Mouse (Mus musculus) retina, postnatal 7 days (tissue): ENCODE measurements at regions not wholly inside any gene's neighbourhood (a gene's known extent, or its start where the extent isn't known, plus 50 kb on each side); places are given as distances from the start of the nearest gene placed in this dataset.

Source experiments
- DNase-seq: peaks from one replicate; pipeline ENCODE4 v3.0.0-alpha.2; 2012; ENCODE audit warnings: low read depth, low spot score

- DNase-seq, result no peak
These were observed 94.9 kb upstream of the Bmper start for GRCm38 (mm10) chr9:23128018-23128369.

DNA sequence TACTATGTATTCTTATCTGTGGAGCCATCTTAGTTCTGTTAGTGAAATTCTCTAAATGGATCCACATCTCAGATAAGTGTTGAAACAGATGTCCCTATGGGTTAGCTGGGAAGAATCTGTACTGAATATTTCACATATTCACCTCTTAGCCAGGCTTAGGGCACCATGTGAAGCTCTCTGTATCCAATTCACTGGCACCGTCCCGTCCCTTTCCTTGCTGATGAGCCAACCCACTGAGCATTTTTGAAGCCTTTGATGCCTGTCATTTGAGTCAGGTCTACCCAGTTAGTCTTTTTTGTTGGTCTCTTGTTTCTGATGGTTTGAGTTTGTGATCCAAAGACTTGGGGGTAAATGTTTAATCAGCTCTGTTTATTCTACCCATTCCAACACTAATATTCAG is 88.9 kb upstream of the Bmper start:
- DNase-seq, result no peak

DNA sequence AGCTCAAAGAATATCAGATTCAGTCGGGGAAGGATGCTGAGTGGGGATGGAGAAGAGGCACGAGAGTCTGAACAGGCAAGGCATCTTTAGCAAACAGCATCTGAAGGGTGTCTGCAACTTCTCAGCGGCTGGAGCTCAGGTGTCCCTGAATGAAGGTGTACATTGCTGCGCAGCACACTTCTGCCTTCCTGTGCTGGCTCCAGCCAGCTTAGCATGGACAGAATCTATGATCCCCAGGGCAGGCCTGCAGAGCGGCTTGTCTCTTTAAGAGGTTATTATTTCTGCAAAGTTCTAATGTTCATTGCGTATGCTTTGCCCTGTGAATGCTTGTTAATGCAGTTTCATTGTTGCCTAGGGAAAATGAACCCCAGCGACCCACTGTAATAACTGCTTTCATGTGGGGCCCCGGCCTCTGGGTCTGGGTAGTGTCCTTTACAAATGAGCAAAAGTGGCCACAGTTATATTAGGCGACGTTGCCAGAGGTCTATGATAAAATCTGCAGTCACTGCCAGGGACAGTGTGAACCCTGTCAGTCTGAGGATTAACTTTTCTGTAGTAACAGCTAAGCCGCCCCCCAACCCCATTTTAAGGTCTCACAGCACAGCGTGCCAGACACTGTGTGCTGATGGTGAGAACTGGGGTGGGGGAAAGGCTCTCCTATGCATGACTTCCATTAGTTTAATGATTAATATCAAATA is 88.3 kb upstream of the Bmper start:
- no peak for DNase-seq

GRCm38 (mm10) chr9:23136511-23136910 is 86.4 kb upstream of the Bmper start:
- no peak for DNase-seq

DNA sequence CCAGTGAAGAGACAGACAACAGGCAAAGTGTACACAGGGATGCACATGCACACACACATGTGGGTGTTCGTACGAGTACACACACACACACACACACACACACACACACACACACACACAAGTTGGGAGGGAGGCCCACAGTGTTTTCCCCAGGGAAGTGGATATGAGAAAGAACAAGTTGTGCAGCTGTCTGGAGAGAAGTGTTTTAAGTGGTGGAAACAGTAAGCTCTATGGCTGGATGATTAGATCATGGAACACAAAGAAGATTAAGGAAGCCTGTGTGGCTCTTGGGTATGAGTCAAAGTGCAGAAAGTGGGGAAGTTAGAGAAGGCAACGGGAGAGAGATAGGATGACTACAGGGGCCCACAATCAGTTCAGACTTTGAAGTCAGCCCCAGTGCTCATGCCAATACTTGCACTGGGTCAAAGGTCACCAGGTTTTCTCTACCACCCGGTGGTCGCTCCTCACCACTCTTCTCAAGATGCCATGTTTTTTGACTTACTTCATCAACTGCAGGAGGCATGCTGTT is 85.1 kb upstream of the Bmper start:
- no peak for DNase-seq

- DNase-seq, result no peak
These were observed 83.2 kb upstream of the Bmper start for GRCm38 (mm10) chr9:23139580-23140162.

DNA sequence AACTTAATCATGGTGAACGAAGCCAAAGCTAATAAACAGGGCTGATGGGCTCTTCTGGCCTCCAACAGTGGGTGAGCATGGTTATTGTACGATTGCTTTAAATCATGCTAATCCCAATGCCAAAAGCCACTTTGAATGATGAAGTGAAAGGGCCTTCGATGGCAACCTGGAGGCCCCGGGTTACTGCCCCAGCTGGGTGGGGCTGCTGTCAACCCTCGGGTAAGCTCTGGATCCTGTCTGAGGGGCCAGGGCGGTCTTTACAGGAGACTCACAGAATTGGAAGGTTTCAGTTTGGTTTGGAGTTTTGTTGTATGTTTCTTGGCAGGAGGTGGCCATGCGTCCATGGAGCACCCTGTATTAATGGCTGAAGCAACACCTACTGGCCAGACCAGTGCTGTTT is 78.6 kb upstream of the Bmper start:
- DNase-seq, result no peak

DNA sequence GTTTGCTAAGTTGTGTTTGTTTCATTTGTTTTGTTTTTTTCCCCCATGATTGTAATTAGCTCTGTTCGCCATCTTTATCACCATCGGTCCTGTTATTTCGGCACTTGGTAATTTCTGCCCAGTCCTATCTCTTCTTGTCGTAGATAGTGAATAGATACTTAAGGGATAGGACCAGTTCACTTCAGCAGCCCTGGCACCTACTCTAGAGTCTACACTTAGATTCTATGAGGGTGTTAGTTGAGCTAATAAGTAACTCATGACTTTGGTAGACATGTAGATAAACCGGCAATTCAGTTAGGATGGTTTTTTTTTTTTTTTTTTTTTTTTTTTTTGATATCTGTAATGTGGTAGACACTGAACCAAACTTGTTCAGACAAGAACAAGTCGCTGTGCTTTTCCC is 72.5 kb upstream of the Bmper start:
- DNase-seq, result no peak

DNA sequence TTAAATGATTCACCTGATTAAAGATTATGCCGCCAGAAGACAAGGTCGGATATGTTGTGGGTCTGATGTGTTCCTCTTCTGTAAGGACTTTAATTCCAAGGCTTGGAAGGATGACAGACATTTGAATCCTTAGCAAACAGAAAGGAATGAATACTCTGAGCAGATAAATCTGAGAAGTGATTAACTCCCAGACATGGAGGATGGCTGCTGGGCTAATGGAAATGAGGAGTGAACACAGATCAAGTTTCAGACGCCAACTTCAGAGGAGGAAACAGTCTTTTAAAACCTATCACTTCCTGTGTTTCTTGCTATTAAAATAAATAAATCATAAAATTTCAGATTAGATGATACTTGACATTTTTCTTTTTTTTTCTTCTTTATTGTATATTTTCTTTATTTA is 72.0 kb upstream of the Bmper start:
- DNase-seq, result no peak

GRCm38 (mm10) chr9:23151953-23152490 is 70.9 kb upstream of the Bmper start:
- no peak for DNase-seq

DNA sequence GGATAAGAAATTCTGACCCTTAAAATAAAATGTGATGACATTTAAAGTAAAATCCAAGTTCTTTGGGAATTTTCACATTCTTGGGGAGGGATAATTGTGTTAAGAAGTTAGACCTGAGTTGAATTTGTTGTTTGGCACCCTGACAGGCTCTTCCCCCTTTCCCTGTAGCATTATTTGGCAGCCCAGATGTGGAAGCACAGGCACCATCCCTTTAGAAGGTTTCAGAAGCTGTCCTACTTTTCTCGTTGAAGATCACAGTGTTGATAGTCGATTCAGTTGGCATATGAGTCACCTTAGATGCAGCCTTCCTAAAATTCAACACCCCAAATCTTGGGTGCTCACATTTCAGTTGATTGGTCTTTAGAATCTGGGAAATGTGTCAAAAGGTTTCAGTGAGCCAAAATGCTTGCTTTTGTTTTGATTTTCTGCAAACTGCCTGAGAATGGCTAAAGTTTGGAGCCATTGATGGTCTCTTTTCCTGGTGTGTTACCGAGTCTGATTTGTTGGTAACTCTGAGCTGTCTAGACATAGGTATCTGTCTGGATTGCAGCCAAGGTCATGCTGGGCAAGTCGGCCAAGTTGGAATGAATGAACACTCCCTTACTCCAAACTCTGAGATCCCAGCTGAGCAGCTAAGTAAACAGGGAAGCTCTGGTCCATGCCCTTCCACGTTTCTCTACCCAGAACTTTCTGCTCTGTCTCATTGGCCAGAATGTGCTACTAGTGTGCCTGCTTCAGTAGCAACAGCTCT is 65.9 kb upstream of the Bmper start:
- DNase-seq, result no peak

DNA sequence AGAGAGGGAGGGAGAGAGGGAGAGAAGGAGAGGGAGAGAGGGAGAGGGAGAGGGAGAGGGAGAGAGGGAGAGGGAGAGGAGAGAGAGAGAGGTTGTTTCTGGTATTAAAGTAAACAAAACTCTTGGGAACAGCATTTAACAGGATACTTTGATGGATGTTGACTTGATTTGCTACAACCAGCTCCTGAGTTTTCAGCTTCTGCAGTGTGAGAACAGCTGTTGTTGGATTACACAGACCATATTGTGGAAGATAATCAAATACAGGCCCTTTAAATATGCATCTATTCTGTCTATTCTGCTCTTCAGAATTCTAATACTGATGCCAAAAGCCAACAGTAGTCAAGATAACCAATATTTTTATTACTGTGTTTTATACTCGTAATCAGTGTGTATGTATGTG is 64.4 kb upstream of the Bmper start:
- no peak for DNase-seq

DNA sequence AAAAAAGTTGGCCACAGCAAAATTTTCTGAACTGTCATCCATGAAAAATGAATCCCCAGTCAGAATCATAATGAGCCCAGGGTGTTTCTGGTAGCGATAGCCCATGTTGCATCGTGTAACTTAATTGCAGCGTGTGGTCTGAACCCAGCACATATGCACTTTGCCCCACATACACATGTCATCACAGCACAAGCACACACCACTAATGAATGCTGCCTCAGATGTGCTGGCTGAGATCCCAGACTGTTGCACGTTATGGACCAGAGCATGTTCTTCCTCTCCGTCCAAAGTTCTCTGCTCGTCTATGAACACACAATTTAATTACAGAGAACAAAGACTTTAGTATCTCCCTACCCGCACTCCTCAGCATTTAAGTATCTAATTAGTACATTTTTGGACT is 61.5 kb upstream of the Bmper start:
- DNase-seq, result peak; percentile 4

- DNase-seq, result no peak
These were observed 55.8 kb upstream of the Bmper start for GRCm38 (mm10) chr9:23167056-23167591.

GRCm38 (mm10) chr9:23167716-23168115 is 55.2 kb upstream of the Bmper start:
- DNase-seq, result no peak

- DNase-seq, result no peak
These were observed 54.7 kb upstream of the Bmper start for GRCm38 (mm10) chr9:23168149-23168548.

GRCm38 (mm10) chr9:23171361-23171760 is 51.5 kb upstream of the Bmper start:
- no peak for DNase-seq
